Mouse (Mus musculus): ENCODE results near the gene Agbl4. TPM values are rescaled to one million over a fixed set of nuclear protein-coding genes. Genes with fewer than 3 reads are reported as not detected.

The Agbl4 gene
- polyA plus RNA-seq (2016; fragmentation: Nextera tagmentation; extraction: Ambion mirVana) = 0.24 and 1.0 TPM in 2 replicates

GRCm38 (mm10) chr4:110397618-110398045 lies at the start of gene Agbl4:
Gene Agbl4, plus strand, starts transcription at chr4:110397661.
- H3K4me1 ChIP-seq = peaks cover 9% of the 10 kb centered on the region
- no peaks in the 10 kb centered on the region for H3K27me3 ChIP-seq (replicated peaks; ENCODE audit: low read depth, poor library complexity, severe bottlenecking)
- under 1% methylated on average over 27 of the region's 27 CpGs for WGBS
- H3K27ac ChIP-seq (replicated peaks) = no peak within 1 kb of the TSS
- H3K36me3 ChIP-seq (replicated peaks) = no peaks in the 10 kb centered on the region
- peak; percentile 90 for DNase-seq (ENCODE audit: low spot score)
- peak within 1 kb of the TSS; percentile 69 for H3K4me3 ChIP-seq
- no peaks in the 10 kb centered on the region for H3K9me3 ChIP-seq

- 9% methylated on average over 6 of the region's 6 CpGs for WGBS
- Histone ChIP-seq H3K27me3 (replicated peaks; ENCODE audit: low read depth, poor library complexity, severe bottlenecking) (no peaks in the 10 kb centered on the region), H3K4me3 (peak overlapping the region; percentile 82), H3K9me3 (no peaks in the 10 kb centered on the region), H3K4me1 (peaks cover 13% of the 10 kb centered on the region), H3K36me3 (replicated peaks) (no peaks in the 10 kb centered on the region), H3K27ac (replicated peaks) (peak overlapping the region; percentile 97)
- peak; percentile 46 for DNase-seq (ENCODE audit: low spot score)
Observed at GRCm38 (mm10) chr4:110350856-110351177, 46.6 kb upstream of the Agbl4 start.

GRCm38 (mm10) chr4:110351178-110352000 lies 46.1 kb upstream of the Agbl4 start, which contains the start of gene Elavl4:
Gene Elavl4, minus strand, starts transcription at chr4:110351909.
- peaks cover 13% of the 10 kb centered on the region for H3K4me1 ChIP-seq
- WGBS = under 1% methylated on average over 75 of the region's 75 CpGs
- peak within 1 kb of the TSS; percentile 97 for H3K27ac ChIP-seq (replicated peaks)
- no peaks in the 10 kb centered on the region for H3K27me3 ChIP-seq (replicated peaks; ENCODE audit: low read depth, poor library complexity, severe bottlenecking)
- H3K4me3 ChIP-seq = peak within 1 kb of the TSS; percentile 82
- H3K36me3 ChIP-seq (replicated peaks) = no peaks in the 10 kb centered on the region
- no peaks in the 10 kb centered on the region for H3K9me3 ChIP-seq
- peak; percentile 96 for DNase-seq (ENCODE audit: low spot score)

- WGBS = 10% methylated on average over 5 of the region's 5 CpGs
- H3K27ac ChIP-seq (replicated peaks) = peak overlapping the region; percentile 97
Observed at GRCm38 (mm10) chr4:110352001-110352369, 45.5 kb upstream of the Agbl4 start.

GRCm38 (mm10) chr4:110360568-110360967 lies 36.9 kb upstream of the Agbl4 start:
- 83% methylated on average over 2 of the region's 2 CpGs for WGBS
- H3K27me3 ChIP-seq (replicated peaks; ENCODE audit: low read depth, poor library complexity, severe bottlenecking) = no peaks in the 10 kb centered on the region
- H3K27ac ChIP-seq (replicated peaks) = no peak overlapping the region
- H3K4me3 ChIP-seq = no peak overlapping the region
- H3K9me3 ChIP-seq = no peaks in the 10 kb centered on the region
- DNase-seq (ENCODE audit: low spot score) = no peak
- no peaks in the 10 kb centered on the region for H3K36me3 ChIP-seq (replicated peaks)
- no peaks in the 10 kb centered on the region for H3K4me1 ChIP-seq

More at GRCm38 (mm10) chr4:110352001-110352369, 45.5 kb upstream of the Agbl4 start:
- no peaks in the 10 kb centered on the region for H3K27me3 ChIP-seq (replicated peaks; ENCODE audit: low read depth, poor library complexity, severe bottlenecking)
- DNase-seq (ENCODE audit: low spot score) = no peak
- no peaks in the 10 kb centered on the region for H3K36me3 ChIP-seq (replicated peaks)
- peaks cover 13% of the 10 kb centered on the region for H3K4me1 ChIP-seq
- peak overlapping the region; percentile 82 for H3K4me3 ChIP-seq
- H3K9me3 ChIP-seq = no peaks in the 10 kb centered on the region

- H3K9me3 ChIP-seq = no peaks in the 10 kb centered on the region
- H3K27me3 ChIP-seq (replicated peaks; ENCODE audit: low read depth, poor library complexity, severe bottlenecking) = no peaks in the 10 kb centered on the region
- peaks cover 9% of the 10 kb centered on the region for H3K4me1 ChIP-seq
- H3K4me3 ChIP-seq = no peak overlapping the region
- DNase-seq (ENCODE audit: low spot score) = no peak
- no peak overlapping the region for H3K27ac ChIP-seq (replicated peaks)
- no peaks in the 10 kb centered on the region for H3K36me3 ChIP-seq (replicated peaks)
- 86% methylated on average over 5 of the region's 5 CpGs for WGBS
Observed at GRCm38 (mm10) chr4:110396221-110396620, 1.2 kb upstream of the Agbl4 start.

GRCm38 (mm10) chr4:110420306-110420705 lies 22.8 kb downstream of the Agbl4 start:
- Histone ChIP-seq H3K4me3 (no peak overlapping the region), H3K9me3 (no peaks in the 10 kb centered on the region), H3K36me3 (replicated peaks) (no peaks in the 10 kb centered on the region), H3K27me3 (replicated peaks; ENCODE audit: low read depth, poor library complexity, severe bottlenecking) (no peaks in the 10 kb centered on the region), H3K27ac (replicated peaks) (no peak overlapping the region), H3K4me1 (no peaks in the 10 kb centered on the region)
- no peak for DNase-seq (ENCODE audit: low spot score)
- 81% methylated on average over 2 of the region's 2 CpGs for WGBS

GRCm38 (mm10) chr4:110427653-110428052 lies 30.2 kb downstream of the Agbl4 start:
- Histone ChIP-seq H3K27me3 (replicated peaks; ENCODE audit: low read depth, poor library complexity, severe bottlenecking) (no peaks in the 10 kb centered on the region), H3K27ac (replicated peaks) (no peak overlapping the region), H3K36me3 (replicated peaks) (no peaks in the 10 kb centered on the region), H3K4me3 (no peak overlapping the region), H3K4me1 (no peaks in the 10 kb centered on the region), H3K9me3 (no peaks in the 10 kb centered on the region)
- no peak for DNase-seq (ENCODE audit: low spot score)

GRCm38 (mm10) chr4:110494371-110494770 lies 96.9 kb downstream of the Agbl4 start:
- Histone ChIP-seq H3K9me3 (no peaks in the 10 kb centered on the region), H3K27ac (replicated peaks) (no peak overlapping the region), H3K27me3 (replicated peaks; ENCODE audit: low read depth, poor library complexity, severe bottlenecking) (no peaks in the 10 kb centered on the region), H3K4me1 (no peaks in the 10 kb centered on the region), H3K36me3 (replicated peaks) (no peaks in the 10 kb centered on the region), H3K4me3 (no peak overlapping the region)
- DNase-seq (ENCODE audit: low spot score) = peak; percentile 19
- 60% methylated on average over 1 of the region's 1 CpGs for WGBS

GRCm38 (mm10) chr4:110529804-110530203 lies 132.3 kb downstream of the Agbl4 start:
- WGBS = 82% methylated on average over 4 of the region's 4 CpGs
- DNase-seq (ENCODE audit: low spot score) = no peak
- no peak overlapping the region for H3K4me3 ChIP-seq
- H3K4me1 ChIP-seq = no peaks in the 10 kb centered on the region
- no peaks in the 10 kb centered on the region for H3K27me3 ChIP-seq (replicated peaks; ENCODE audit: low read depth, poor library complexity, severe bottlenecking)
- no peak overlapping the region for H3K27ac ChIP-seq (replicated peaks)
- no peaks in the 10 kb centered on the region for H3K9me3 ChIP-seq
- H3K36me3 ChIP-seq (replicated peaks) = no peaks in the 10 kb centered on the region

- 70% methylated on average over 3 of the region's 3 CpGs for WGBS
- no peaks in the 10 kb centered on the region for H3K36me3 ChIP-seq (replicated peaks)
- DNase-seq (ENCODE audit: low spot score) = no peak
- H3K27ac ChIP-seq (replicated peaks) = no peak overlapping the region
- H3K9me3 ChIP-seq = no peaks in the 10 kb centered on the region
- H3K4me3 ChIP-seq = no peak overlapping the region
- no peaks in the 10 kb centered on the region for H3K4me1 ChIP-seq
- no peaks in the 10 kb centered on the region for H3K27me3 ChIP-seq (replicated peaks; ENCODE audit: low read depth, poor library complexity, severe bottlenecking)
Observed at GRCm38 (mm10) chr4:110549223-110549622, 151.8 kb downstream of the Agbl4 start.

GRCm38 (mm10) chr4:110597726-110598283 lies 200.3 kb downstream of the Agbl4 start:
- 41% methylated on average over 4 of the region's 4 CpGs for WGBS
- H3K36me3 ChIP-seq (replicated peaks) = no peaks in the 10 kb centered on the region

GRCm38 (mm10) chr4:110641417-110641816 lies 244.0 kb downstream of the Agbl4 start:
- no peaks in the 10 kb centered on the region for H3K36me3 ChIP-seq (replicated peaks)
- WGBS = 97% methylated on average over 3 of the region's 3 CpGs
- no peaks in the 10 kb centered on the region for H3K9me3 ChIP-seq
- no peaks in the 10 kb centered on the region for H3K4me1 ChIP-seq
- no peak overlapping the region for H3K4me3 ChIP-seq
- DNase-seq (ENCODE audit: low spot score) = no peak
- H3K27ac ChIP-seq (replicated peaks) = no peak overlapping the region
- no peaks in the 10 kb centered on the region for H3K27me3 ChIP-seq (replicated peaks; ENCODE audit: low read depth, poor library complexity, severe bottlenecking)

More at GRCm38 (mm10) chr4:110597726-110598283, 200.3 kb downstream of the Agbl4 start:
- Histone ChIP-seq H3K27ac (replicated peaks) (no peak overlapping the region), H3K4me3 (no peak overlapping the region), H3K9me3 (no peaks in the 10 kb centered on the region), H3K4me1 (no peaks in the 10 kb centered on the region), H3K27me3 (replicated peaks; ENCODE audit: low read depth, poor library complexity, severe bottlenecking) (no peaks in the 10 kb centered on the region)
- no peak for DNase-seq (ENCODE audit: low spot score)

Measured in embryonic facial prominence, embryonic 10.5 days (tissue).